Mouse (Mus musculus) liver, embryonic 16.5 days (tissue): ENCODE data around the gene Mmp7. TPM values are rescaled to one million over a fixed set of nuclear protein-coding genes. Genes with fewer than 3 reads are reported as not detected.

Experiments used
- ATAC-seq: fragments of 200-750 bp; cut with Nextera tagmentation; 2 replicates; pipeline ENCODE4 v1.8.0; 2017; ENCODE audit warnings: low read depth, mild to moderate bottlenecking, moderate number of reproducible peaks, moderate library complexity
- H3K27ac ChIP-seq: fragments of 300-500 bp; sonication (generic); 2 replicates; pipeline ENCODE4 v1.5.1; 2014; ENCODE audit warnings: mild to moderate bottlenecking, low read length
- H3K27me3 ChIP-seq: fragments of 300-500 bp; sonication (generic); 2 replicates; pipeline ENCODE4 v1.6.1; 2014; ENCODE audit warnings: low read depth, low read length, mixed read lengths; ENCODE audit not compliant: control insufficient read depth, insufficient read depth
- H3K36me3 ChIP-seq: fragments of 300-500 bp; sonication (generic); 2 replicates; pipeline ENCODE4 v1.6.1; 2014; ENCODE audit warnings: mild to moderate bottlenecking; ENCODE audit not compliant: control insufficient read depth, insufficient read depth
- H3K4me1 ChIP-seq: fragments of 300-500 bp; sonication (generic); 2 replicates; pipeline ENCODE4 v1.6.1; 2014; ENCODE audit warnings: low read depth, low read length, mixed read lengths; ENCODE audit not compliant: control insufficient read depth
- H3K4me2 ChIP-seq: fragments of 300-500 bp; sonication (generic); 2 replicates; pipeline ENCODE4 v1.6.1; 2014; ENCODE audit warnings: low read depth, low read length, mixed read lengths
- H3K4me3 ChIP-seq: fragments of 300-500 bp; sonication (generic); 2 replicates; pipeline ENCODE4 v1.5.1; 2014; ENCODE audit warnings: low read depth, mild to moderate bottlenecking, low read length
- H3K9ac ChIP-seq: fragments of 300-500 bp; sonication (generic); 2 replicates; pipeline ENCODE4 v1.6.1; 2014; ENCODE audit warnings: low read depth, low read length
- H3K9me3 ChIP-seq: fragments of 300-500 bp; sonication (generic); replicated peaks from 2 replicates; pipeline ENCODE4 v1.6.1; 2016; ENCODE audit warnings: low read length; ENCODE audit not compliant: control insufficient read depth
- WGBS: fragments of 180-500 bp; shearing (Covaris S2); extraction: QIAGEN DNeasy Blood & Tissue Kit; methylation state at CpG from one replicate; pipeline ENCODE4 v1.1.7; 2014; ENCODE audit not compliant: insufficient replicate concordance; 5-methylcytosine and 5-hydroxymethylcytosine counted together
- polyA plus RNA-seq: library from polyadenylated mRNA; unstranded; fragments of >200 nt; fragmentation: Nextera tagmentation; extraction: Ambion mirVana; gene quantifications from 2 replicates; pipeline ENCODE4 v1.2.1, GENCODE M21; 2015

Mmp7 gene
- polyA plus RNA-seq, 1 experiment from 2014 or later, result not detected

DNA sequence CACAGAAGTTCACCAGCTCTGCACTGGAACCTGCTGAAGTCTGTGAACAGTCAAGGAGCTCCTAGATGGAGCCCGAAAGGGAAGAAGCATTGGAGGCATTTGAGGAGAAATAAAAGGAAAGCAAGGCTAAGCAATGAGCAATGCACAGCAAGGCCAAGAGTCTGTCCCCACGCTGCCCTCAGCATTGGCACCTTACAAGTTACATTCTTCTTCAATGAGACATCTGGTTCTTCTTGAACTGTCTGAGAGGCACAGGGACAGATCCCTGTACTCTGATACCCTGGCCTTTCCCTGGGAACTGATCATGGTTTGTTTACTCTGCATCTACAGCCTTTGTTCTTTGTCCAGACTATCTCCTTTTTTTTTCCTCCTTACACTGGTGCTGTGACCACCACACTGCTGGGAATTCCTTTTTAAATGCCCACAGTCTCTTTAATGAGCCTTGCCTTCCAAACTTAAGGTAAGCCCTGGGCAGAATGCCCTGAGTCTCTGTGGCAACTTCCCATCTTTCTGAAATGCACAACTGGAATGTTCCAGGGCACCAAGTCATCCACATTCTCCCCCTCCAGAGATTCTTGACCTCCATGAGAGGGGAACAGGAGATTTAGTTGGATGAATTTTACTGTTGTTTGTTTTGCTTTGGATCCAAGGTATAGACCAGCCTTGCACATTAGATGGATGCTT lies 13.6 kb upstream of the Mmp7 start:
- H3K4me2 ChIP-seq, result no peak overlapping the region
- H3K36me3 ChIP-seq, result no peaks in the 10 kb centered on the region
- no peaks in the 10 kb centered on the region for H3K9me3 ChIP-seq
- no peaks in the 10 kb centered on the region for H3K4me1 ChIP-seq
- no peak overlapping the region for H3K4me3 ChIP-seq
- no peaks in the 10 kb centered on the region for H3K27me3 ChIP-seq
- ATAC-seq, result no peak
- WGBS, result 42% methylated on average over 2 of the region's 2 CpGs
- no peak overlapping the region for H3K27ac ChIP-seq
- no peak overlapping the region for H3K9ac ChIP-seq

DNA sequence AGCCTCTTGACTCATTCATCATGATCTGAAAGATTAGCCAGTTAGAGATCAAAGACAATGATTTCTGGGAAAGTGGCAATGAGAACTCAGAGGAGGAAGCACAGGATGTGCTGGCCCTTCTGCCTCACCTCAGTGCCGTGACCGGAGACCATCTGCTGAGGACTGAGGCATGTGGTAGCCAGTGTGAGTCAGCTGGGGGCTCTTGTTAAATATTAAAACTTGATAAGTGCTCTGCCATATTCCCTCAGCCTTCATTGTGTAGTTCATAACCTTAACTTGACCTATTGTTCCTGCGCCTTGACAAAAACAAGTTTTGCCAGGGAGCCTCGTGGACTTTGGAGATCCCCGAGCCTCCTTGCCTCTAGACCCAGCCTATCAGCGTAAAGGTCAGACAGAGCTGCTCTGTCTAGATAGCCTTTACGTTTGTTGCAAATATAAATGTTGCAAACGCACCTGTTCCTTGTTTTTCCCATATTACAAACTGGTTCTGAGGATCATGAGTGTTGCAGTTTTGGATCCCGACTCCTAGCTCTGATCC lies 9.7 kb upstream of the Mmp7 start:
- Histone ChIP-seq H3K27me3 (no peaks in the 10 kb centered on the region), H3K36me3 (no peaks in the 10 kb centered on the region), H3K27ac (no peak overlapping the region), H3K4me1 (no peaks in the 10 kb centered on the region), H3K4me3 (no peak overlapping the region), H3K4me2 (no peak overlapping the region), H3K9me3 (no peaks in the 10 kb centered on the region), H3K9ac (no peak overlapping the region)
- WGBS, result 62% methylated on average over 9 of the region's 9 CpGs
- ATAC-seq, result no peak

DNA sequence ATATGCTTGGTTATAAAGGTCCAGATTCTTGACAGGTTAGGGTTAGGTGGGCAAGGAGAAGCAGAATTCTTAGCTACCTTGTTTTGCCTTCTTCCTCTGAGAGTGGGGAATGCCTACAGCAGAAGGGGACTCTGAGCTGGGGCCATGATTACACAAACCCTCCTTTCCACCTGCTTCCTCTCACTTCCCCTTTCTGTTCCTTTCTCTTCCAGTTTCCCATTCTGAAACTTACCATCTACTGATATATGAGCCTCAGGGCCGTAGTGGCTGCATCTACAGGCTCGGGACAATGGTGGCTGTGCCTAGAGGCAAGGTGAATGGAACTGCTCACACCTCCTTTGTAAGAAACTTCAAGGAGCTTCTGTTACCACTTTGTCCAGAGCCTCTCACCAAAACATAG lies 5.9 kb upstream of the Mmp7 start:
- H3K9me3 ChIP-seq, result no peaks in the 10 kb centered on the region
- no peaks in the 10 kb centered on the region for H3K36me3 ChIP-seq
- H3K4me3 ChIP-seq, result no peak overlapping the region
- H3K27ac ChIP-seq, result no peak overlapping the region
- no peak for ATAC-seq
- H3K4me2 ChIP-seq, result no peak overlapping the region
- H3K9ac ChIP-seq, result no peak overlapping the region
- WGBS, result 17% methylated on average over 2 of the region's 2 CpGs
- no peaks in the 10 kb centered on the region for H3K27me3 ChIP-seq
- H3K4me1 ChIP-seq, result no peaks in the 10 kb centered on the region

DNA sequence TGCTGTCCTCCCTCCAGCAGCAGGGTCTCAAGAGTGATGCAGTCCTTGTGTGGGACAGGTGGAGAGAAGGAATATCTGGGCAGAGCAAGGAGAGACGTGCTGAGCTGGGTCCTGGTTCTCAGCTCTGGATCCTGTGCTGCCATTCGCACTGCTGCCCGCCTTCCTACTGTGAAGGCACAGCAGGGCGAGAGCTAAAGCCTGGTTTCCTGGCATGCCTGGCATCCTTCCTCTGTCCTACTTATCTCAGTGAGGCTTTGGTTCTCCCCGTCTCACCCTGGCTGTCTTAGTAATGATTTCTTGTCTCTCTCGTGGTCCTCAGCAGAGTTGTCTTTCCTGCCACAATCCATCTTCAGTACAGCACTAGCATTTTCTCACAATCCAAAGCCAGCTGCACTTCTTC lies 2.1 kb upstream of the Mmp7 start:
- no peaks in the 10 kb centered on the region for H3K9me3 ChIP-seq
- H3K9ac ChIP-seq, result no peak overlapping the region
- H3K27ac ChIP-seq, result no peak overlapping the region
- no peaks in the 10 kb centered on the region for H3K36me3 ChIP-seq
- no peak overlapping the region for H3K4me3 ChIP-seq
- 34% methylated on average over 6 of the region's 6 CpGs for WGBS
- no peaks in the 10 kb centered on the region for H3K27me3 ChIP-seq
- no peaks in the 10 kb centered on the region for H3K4me1 ChIP-seq
- H3K4me2 ChIP-seq, result no peak overlapping the region
- ATAC-seq, result no peak

DNA sequence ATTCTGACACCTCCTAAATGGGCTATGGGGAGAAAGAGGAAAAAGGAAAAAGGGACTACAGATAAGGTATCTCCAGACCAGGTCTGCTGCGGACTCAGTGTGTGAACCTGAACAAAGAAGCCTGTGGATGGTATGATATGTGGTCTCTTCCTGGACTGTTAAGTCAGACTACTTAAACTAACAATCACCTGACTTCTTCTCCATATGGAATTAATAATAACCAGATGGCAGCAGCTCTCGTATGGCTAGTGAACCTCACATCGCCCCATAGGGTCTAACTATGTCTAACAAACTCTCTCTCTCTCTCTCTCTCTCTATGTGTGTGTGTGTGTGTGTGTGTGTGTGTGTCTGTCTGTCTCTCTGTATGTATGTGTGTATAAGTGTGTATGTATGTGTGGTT lies 2.1 kb downstream of the Mmp7 start:
- WGBS, result 67% methylated on average over 3 of the region's 3 CpGs
- no peaks in the 10 kb centered on the region for H3K4me1 ChIP-seq

DNA sequence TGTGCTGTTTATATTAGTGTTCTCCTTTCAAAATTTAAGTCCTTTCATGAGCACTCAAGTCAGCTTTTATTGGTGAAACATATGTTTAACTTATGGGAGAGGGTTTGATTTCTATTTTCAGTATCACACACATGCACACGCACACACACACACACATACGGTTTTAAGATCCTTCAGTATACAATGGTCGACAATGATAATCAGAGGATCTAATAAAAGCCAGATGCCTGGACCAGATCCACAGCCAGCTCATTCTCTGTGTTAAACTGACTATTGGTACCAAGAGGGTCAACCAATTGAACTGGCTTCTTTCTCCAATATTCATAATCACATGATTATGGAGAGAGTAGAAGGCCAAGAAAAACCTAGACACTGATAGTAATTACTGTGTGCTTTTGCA lies 3.8 kb downstream of the Mmp7 start:
- no peaks in the 10 kb centered on the region for H3K36me3 ChIP-seq
- H3K4me3 ChIP-seq, result no peak overlapping the region
- no peak overlapping the region for H3K4me2 ChIP-seq
- no peaks in the 10 kb centered on the region for H3K9me3 ChIP-seq
- no peak for ATAC-seq
- H3K27ac ChIP-seq, result no peak overlapping the region
- H3K4me1 ChIP-seq, result no peaks in the 10 kb centered on the region
- no peaks in the 10 kb centered on the region for H3K27me3 ChIP-seq
- no peak overlapping the region for H3K9ac ChIP-seq
- 67% methylated on average over 3 of the region's 3 CpGs for WGBS

More for the DNA sequence above, 2.1 kb downstream of the Mmp7 start:
- no peak overlapping the region for H3K27ac ChIP-seq
- H3K27me3 ChIP-seq, result no peaks in the 10 kb centered on the region
- H3K4me3 ChIP-seq, result no peak overlapping the region
- H3K9ac ChIP-seq, result no peak overlapping the region
- no peak for ATAC-seq
- H3K9me3 ChIP-seq, result no peaks in the 10 kb centered on the region
- no peak overlapping the region for H3K4me2 ChIP-seq
- H3K36me3 ChIP-seq, result no peaks in the 10 kb centered on the region

DNA sequence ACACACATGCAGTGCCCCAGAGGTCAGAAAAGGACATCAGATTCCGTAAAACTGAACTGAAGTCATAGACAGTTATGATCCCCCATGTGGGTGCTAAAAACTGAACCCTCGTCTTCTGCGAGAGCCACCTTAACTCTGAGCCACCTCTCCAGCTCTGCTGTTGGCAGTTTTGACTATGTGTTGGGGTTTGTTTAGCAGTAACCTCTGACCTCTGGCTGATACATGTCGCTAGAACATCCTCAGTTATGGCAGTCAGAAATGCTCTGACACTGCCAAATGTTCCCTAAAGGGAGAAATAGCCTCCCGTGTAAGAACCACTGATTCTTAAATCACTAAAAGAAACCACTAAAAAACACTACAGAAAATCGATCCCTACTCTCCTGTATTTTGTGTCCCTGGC lies 16.8 kb downstream of the Mmp7 start:
- no peaks in the 10 kb centered on the region for H3K27me3 ChIP-seq

DNA sequence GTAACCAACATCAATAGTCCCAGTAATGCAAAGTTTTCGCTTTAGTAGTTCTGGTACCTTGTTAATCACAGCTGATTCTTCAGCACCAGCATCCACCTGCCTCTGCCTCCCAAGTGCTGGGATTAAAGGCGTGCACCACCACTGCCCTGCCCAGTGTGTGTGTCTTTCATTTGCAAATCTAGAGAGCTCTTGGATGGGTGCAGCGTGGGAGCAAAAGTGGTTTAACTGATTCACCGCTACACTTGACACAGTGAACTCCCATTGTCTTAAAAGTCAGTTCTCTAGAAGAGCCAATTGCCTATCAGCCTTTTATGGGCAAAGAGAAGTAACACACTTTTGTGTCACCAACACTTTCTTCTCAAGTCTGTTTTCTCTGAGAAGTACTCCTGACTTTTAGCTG lies 19.3 kb downstream of the Mmp7 start:
- Histone ChIP-seq H3K4me2 (no peak overlapping the region), H3K27me3 (no peaks in the 10 kb centered on the region), H3K9ac (no peak overlapping the region), H3K36me3 (no peaks in the 10 kb centered on the region), H3K4me1 (no peaks in the 10 kb centered on the region), H3K9me3 (no peaks in the 10 kb centered on the region), H3K4me3 (no peak overlapping the region), H3K27ac (no peak overlapping the region)
- 46% methylated on average over 4 of the region's 4 CpGs for WGBS
- no peak for ATAC-seq

More for the DNA sequence above, 16.8 kb downstream of the Mmp7 start:
- WGBS, result 50% methylated on average over 6 of the region's 6 CpGs
- ATAC-seq, result no peak
- Histone ChIP-seq H3K36me3 (no peaks in the 10 kb centered on the region), H3K4me1 (no peaks in the 10 kb centered on the region), H3K9ac (no peak overlapping the region), H3K4me2 (no peak overlapping the region), H3K27ac (no peak overlapping the region), H3K9me3 (no peaks in the 10 kb centered on the region), H3K4me3 (no peak overlapping the region)

DNA sequence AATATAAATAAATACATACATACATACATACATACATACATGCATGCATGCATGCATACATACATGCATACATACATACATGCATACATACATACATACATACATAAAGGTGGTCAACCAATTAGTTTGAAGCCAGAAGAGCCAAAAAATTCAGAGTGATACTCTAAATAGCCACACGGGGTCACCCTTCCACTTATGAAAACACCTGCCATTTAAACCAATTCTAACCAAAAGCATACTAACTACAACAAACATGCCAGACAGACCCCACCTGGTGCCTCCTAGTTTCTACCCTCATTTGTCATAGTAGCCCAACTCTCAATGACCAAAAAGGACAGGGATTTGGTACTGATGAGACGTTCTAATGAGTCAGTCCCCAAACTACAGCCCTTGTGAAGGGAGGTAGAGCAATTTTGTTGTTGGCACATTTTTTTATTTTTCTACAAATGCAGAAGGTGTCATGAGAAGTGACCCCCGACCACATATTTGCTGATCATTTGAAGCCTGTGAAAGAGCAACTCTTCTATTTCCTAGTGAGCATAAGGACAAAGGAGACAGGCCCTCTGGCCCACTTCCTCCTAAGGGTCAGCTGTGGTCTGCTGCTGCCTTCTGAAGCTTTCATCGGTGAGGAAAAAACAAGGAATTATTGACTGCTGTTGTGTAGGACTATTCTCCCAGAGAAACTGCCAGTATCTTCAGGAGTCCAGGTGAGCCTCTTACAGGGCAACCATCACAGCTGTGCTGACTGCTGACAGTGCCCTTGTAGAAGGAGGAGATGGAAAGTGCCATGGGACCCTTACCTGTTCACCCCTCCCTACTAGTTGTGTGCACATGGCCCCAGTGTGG lies 22.4 kb downstream of the Mmp7 start:
- Histone ChIP-seq H3K36me3 (no peaks in the 10 kb centered on the region), H3K4me2 (no peak overlapping the region), H3K27ac (no peak overlapping the region), H3K9me3 (no peaks in the 10 kb centered on the region), H3K4me3 (no peak overlapping the region), H3K27me3 (no peaks in the 10 kb centered on the region), H3K4me1 (no peaks in the 10 kb centered on the region), H3K9ac (no peak overlapping the region)
- no peak for ATAC-seq
- WGBS, result 19% methylated on average over 4 of the region's 4 CpGs
